Mouse (Mus musculus) erythroblast, embryonic 14.5 days (primary cell): ENCODE results near the gene Mrpl20. TPM values are rescaled to one million over a fixed set of nuclear protein-coding genes. Genes with fewer than 3 reads are reported as not detected.

ENCODE experiments used
- H3K27me3 ChIP-seq: 2 replicates; pipeline ENCODE4 v1.6.1; 2012; ENCODE audit warnings: inconsistent platforms; ENCODE audit not compliant: control insufficient read depth
- H3K36me3 ChIP-seq: 2 replicates; pipeline ENCODE4 v1.6.1; 2012; ENCODE audit warnings: mild to moderate bottlenecking, inconsistent platforms; ENCODE audit not compliant: control insufficient read depth
- H3K4me1 ChIP-seq: 2 replicates; pipeline ENCODE4 v1.6.1; 2012; ENCODE audit warnings: inconsistent platforms; ENCODE audit not compliant: control insufficient read depth
- H3K4me3 ChIP-seq: replicated peaks from 2 replicates; pipeline ENCODE3; 2012; ENCODE audit warnings: moderate library complexity, mild to moderate bottlenecking, inconsistent platforms
- H3K9me3 ChIP-seq: 2 replicates; pipeline ENCODE4 v1.6.1; 2012; ENCODE audit warnings: low read length, inconsistent platforms, mixed read lengths; ENCODE audit not compliant: control insufficient read depth
- GATA1 ChIP-seq: IDR thresholded peaks from 2 replicates; pipeline ENCODE4 v1.6.1; 2012; ENCODE audit warnings: low read length, inconsistent platforms, mixed read lengths
- TAL1 ChIP-seq: IDR thresholded peaks from 3 replicates; pipeline ENCODE4 v1.6.1; 2012; ENCODE audit warnings: low read length, inconsistent platforms, mixed read lengths
- polyA plus RNA-seq: library from polyadenylated mRNA; stranded (reverse); fragments of >175 nt; gene quantifications from 2 replicates; pipeline ENCODE4 v1.2.3, GENCODE M21; 2012

The Mrpl20 gene
- polyA plus RNA-seq, 1 experiment = 2.3 TPM

DNA sequence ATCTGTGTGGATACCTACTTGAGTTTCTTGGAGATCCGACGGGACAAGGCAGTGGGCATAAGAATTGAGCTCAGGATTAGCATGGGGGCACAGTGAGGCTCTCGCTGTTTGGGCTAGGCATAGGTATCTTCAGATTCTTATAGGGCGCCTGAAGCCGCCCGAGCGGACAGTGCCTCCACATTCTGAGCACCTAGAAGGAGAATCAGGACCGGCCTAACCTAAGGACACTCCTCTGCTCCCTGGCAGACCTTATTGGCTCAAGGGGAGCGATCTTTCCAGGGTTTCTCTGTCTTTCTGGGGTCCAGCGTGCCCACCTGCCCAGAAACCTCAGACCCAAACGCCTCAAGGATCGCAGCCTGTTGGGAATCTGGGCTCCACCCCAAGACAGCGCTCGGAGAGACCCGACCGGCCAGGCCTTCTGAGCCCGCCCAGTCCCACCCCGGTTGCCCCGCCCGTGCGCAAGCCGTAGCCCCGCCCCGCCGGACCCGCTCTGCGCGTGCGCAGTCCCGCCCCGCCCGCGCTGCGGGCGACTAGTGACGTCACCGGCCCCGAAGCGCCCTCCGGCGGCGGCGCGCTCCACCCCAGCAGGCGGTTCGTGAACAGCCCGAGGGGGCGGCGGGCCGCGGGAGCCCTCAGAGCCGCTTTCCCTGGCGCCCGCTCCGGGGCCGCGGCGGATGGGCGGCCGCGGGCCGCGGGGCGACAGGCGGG, 44.3 kb downstream of the Mrpl20 start, which contains the start of gene Dvl1:
Gene Dvl1, plus strand, starts transcription at position 532 of the 708 bp plus-strand sequence.
- Histone ChIP-seq H3K27me3 (peaks cover 23% of the 10 kb centered on the region), H3K36me3 (peaks cover 24% of the 10 kb centered on the region), H3K4me1 (peaks cover 53% of the 10 kb centered on the region), H3K4me3 (peak within 1 kb of the TSS; percentile 97), H3K9me3 (no peaks in the 10 kb centered on the region)
- TF ChIP-seq GATA1 = no peak
- TF ChIP-seq TAL1 = no peak

DNA sequence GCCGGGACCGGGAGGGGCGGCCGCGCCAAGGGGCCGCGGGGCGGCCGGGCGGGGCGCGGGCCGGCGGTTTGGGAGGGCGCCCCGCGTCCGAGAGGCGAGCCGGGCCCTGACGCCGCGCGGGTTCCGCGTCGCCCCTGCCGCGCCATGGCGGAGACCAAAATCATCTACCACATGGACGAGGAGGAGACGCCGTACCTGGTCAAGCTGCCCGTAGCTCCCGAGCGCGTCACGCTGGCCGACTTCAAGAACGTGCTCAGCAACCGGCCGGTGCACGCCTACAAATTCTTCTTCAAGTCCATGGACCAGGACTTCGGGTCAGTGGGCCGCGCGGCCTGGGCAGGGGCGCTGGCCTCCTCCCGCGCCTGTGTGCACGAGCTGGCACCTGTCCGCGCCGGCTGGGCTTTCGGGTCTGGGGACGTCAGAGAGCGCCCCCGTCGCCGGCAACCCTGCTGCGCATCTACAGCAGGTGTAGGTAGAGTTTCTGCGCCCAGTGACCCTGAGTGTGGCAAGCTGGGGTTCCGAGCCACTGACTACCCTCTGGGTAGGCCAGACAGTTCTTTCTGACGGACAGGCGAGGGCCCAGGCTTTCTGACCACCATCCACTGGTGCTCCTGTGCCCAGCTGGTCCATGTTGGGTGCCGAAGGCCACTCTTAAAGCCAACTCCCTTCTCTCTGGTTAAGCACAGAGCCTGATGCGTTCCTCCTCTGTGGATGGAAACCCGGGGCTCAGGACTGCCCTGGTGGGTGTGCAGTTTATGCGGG, 45.1 kb downstream of the Mrpl20 start:
- Histone ChIP-seq H3K4me3 (peak overlapping the region; percentile 97), H3K9me3 (no peaks in the 10 kb centered on the region), H3K36me3 (peaks cover 30% of the 10 kb centered on the region), H3K4me1 (peaks cover 57% of the 10 kb centered on the region), H3K27me3 (peaks cover 15% of the 10 kb centered on the region)
- TF ChIP-seq TAL1 (no peak), GATA1 (no peak)

DNA sequence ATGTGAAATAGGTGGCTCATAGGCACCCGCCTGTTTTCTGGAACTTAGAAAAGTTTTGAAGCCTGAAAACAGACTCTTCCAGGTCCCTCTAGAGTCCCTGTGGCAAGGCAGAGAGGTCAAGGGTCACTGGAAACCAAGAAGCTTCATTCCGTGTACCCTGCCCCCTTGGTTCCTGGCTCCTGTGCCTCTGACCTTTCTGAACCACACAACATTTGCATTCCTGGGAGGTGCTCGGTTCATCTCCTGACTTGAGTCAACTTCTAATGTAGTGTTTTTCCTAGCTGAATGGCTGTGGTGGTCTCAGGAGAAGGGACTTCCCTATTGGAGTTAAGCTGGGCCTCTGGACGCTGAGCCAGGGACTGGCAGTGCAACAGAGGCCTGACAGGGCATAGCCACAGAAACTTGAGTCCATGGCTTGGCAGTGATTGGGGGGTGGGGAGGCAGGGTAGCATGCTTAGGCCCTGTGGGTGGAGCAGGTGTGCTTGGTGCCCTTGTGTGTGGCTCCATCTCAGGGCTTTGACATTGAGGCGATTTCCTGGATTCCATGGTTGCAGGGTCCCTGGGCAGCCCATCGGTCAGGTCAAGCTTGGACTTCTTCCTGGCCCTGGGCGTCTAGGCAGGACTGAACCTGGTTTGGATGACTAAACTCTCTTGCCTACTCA, 45.9 kb downstream of the Mrpl20 start:
- TF ChIP-seq TAL1 (no peak), GATA1 (no peak)
- peaks cover 58% of the 10 kb centered on the region for H3K4me1 ChIP-seq

DNA sequence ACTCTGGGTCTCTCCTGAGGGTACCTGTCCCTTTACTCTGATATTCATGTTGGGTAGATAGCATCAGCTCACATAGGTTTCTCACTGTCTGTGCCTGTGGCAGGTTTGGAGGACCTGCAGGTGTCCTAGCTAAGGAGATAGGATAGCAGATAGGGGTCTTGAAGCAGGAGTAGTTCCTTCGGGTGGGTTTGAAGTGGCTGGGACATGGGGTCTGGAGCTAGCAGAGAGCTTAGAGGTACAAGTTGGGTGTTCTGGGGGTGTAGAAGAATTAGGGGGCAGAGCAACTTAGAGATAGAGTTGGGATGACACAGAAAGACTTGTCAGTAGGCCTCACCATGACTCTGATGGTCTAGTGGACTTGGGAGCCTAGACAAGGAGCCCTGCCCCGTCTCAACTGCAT, 46.7 kb downstream of the Mrpl20 start:
- Histone ChIP-seq H3K4me3 (peak overlapping the region; percentile 97), H3K27me3 (peaks cover 4% of the 10 kb centered on the region), H3K9me3 (no peaks in the 10 kb centered on the region), H3K36me3 (peaks cover 44% of the 10 kb centered on the region), H3K4me1 (peaks cover 59% of the 10 kb centered on the region)
- no peak for TF ChIP-seq TAL1
- no peak for TF ChIP-seq GATA1

More for the DNA sequence above, 45.9 kb downstream of the Mrpl20 start:
- Histone ChIP-seq H3K36me3 (peaks cover 36% of the 10 kb centered on the region), H3K27me3 (peaks cover 7% of the 10 kb centered on the region), H3K4me3 (peak overlapping the region; percentile 97), H3K9me3 (no peaks in the 10 kb centered on the region)

DNA sequence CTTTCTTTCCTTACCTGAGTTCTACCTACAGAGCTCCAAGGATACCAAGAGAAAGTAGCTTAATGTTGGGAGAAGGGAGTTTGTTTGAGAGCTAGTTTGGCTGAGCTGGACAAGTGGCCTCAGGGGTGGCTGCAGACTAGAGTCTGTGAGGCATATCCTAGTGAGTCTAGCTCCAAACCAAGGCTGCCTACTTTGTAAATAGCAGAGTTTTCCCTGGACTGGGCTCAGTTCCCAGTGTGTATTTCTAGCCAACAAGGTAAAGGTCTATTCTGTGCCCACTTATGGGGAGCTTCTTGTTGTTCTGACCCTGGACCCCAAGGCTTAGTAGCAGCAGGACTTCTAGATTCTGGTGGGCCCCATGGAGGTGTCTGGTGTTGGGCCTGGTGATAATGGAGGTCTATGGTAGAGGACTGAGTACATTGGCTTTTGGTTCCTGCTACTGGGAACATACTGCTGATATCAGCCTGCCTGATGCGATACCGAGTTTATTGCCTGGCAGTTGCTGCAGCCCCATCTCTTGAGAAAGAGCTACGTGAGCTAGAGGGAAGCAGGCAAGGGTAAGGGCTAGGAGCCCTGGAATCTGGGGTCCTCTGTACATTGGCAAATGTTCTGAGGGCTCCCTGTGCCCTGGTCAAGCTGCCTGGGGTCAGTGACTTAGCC, 47.2 kb downstream of the Mrpl20 start:
- Histone ChIP-seq H3K4me1 (peaks cover 64% of the 10 kb centered on the region), H3K4me3 (peak overlapping the region; percentile 97), H3K27me3 (peaks cover 4% of the 10 kb centered on the region), H3K36me3 (peaks cover 50% of the 10 kb centered on the region), H3K9me3 (no peaks in the 10 kb centered on the region)
- TF ChIP-seq TAL1 (no peak), GATA1 (no peak)

DNA sequence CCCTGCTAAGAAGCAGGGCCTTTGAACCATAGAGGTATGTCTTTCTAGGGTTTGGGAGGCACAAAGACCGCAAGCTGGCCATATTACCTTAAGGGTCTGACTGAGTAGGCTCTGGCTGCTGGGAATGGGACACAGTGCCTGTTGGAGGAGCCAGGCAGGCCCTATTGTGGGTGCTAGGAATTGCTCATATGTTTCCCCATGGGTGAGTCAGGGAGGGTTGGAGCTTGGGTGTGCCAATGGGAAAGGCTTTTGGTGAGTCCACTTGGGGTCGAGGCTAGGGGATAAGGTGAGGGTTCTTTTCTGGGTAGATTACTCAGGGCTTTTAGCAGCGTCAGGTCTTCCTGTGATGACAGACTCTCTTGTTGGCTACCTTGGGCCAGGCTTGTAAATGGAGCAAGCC, 48.7 kb downstream of the Mrpl20 start:
- no peak overlapping the region for H3K4me3 ChIP-seq

DNA sequence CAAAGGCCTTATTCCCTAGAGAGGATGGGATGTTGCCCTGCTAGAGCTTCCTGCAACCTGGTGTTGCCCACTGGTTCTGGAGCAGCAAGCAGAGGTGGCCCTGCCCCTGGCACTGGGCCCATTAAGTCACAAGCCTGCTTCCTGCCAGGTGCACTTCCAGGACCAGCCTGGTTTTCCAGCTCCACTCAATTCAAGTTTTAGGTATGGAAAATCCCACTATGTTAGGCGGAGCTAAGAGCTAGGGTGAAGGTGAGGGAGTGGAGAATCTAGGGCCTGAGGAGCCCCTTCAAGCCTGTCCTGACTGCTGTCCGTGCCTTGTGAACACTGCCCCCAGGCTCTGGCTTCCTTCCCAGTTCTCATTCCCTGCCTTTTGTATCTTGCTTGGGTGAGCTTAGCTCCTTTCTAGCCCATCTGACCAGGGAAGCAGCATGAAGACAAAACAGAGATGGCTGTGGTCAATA, 49.3 kb downstream of the Mrpl20 start:
- Histone ChIP-seq H3K4me3 (no peak overlapping the region), H3K27me3 (no peaks in the 10 kb centered on the region), H3K4me1 (peaks cover 77% of the 10 kb centered on the region), H3K9me3 (no peaks in the 10 kb centered on the region), H3K36me3 (peaks cover 70% of the 10 kb centered on the region)
- TF ChIP-seq GATA1 (no peak), TAL1 (no peak)

More for the DNA sequence above, 48.7 kb downstream of the Mrpl20 start:
- H3K9me3 ChIP-seq = no peaks in the 10 kb centered on the region
- peaks cover 64% of the 10 kb centered on the region for H3K36me3 ChIP-seq
- no peaks in the 10 kb centered on the region for H3K27me3 ChIP-seq
- peaks cover 77% of the 10 kb centered on the region for H3K4me1 ChIP-seq
- TF ChIP-seq TAL1 = no peak
- TF ChIP-seq GATA1 = no peak

DNA sequence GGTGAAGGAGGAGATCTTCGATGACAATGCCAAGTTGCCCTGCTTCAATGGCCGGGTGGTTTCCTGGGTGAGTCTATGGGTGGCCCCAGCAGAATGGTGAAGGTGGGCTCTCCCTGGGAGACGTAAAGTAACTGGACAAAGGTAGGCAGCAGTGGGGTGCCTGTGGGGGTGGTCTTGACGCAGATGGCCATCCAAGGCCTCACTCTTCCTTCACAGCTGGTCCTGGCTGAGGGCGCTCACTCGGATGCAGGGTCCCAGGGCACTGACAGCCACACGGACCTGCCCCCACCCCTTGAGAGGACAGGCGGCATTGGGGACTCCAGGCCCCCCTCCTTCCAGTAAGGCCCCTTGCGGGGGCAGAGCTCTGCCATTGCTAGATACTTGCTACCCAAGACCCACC, 50.7 kb downstream of the Mrpl20 start:
- Histone ChIP-seq H3K4me1 (peaks cover 71% of the 10 kb centered on the region), H3K4me3 (no peak overlapping the region), H3K9me3 (no peaks in the 10 kb centered on the region), H3K36me3 (peaks cover 85% of the 10 kb centered on the region), H3K27me3 (no peaks in the 10 kb centered on the region)
- no peak for TF ChIP-seq GATA1
- TF ChIP-seq TAL1 = no peak
